Mouse (Mus musculus): ENCODE measurements around the gene Homer2.

Gene Homer2

DNA sequence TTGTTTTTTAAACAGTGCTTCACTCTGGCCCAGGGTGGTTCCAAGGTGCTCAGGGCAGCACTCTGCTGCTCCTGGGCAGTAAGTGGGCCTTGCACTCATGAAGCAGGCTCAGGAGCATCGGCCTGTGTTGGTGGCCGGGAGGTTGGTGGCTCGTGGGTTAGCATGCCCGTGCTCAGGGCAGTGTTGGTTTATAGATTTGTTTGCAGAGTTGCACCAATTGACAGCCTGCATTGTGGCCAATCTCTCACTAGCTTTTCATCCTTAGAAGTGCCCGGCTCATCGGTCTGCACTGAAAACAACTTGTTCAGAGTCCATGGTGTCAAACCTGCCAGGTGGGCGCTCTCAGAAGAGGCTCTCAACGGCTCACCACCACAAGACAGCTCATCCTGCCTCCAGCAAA lies 113.9 kb downstream of the Homer2 start:
- DNase-seq (ENCODE audit: extremely low spot score, low read depth, low spot score) = no peak

DNA sequence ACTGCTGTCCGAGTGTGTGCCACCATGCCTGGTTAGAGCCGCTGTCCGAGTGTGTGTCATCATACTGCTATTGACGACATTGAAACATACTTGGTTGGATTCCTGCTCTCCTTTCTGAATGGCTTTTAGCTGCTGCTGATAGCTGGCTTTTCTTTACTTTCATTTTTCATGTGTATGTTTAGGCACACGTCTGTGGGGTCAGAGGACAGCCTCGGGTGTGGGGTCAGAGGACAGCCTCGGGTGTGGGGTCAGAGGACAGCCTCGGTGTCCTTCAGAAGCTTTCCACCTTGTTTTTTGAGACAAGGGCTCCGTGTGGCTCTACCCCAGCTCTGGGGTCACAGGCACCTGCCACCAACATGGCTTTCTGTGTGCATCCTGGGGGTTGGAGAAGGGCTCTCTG lies 114.6 kb downstream of the Homer2 start:
- DNase-seq (ENCODE audit: extremely low spot score, low read depth, low spot score) = no peak

- no peak for DNase-seq (ENCODE audit: extremely low spot score, low read depth, low spot score)
Observed at GRCm38 (mm10) chr7:81587238-81587637, 120.1 kb downstream of the Homer2 start.

- DNase-seq (ENCODE audit: extremely low spot score, low read depth, low spot score) = no peak
Observed at GRCm38 (mm10) chr7:81585326-81585725, 122.0 kb downstream of the Homer2 start.

GRCm38 (mm10) chr7:81583512-81583911 lies 123.8 kb downstream of the Homer2 start:
- no peak for DNase-seq (ENCODE audit: extremely low spot score, low read depth, low spot score)

GRCm38 (mm10) chr7:81579312-81579711 lies 128.0 kb downstream of the Homer2 start:
- no peak for DNase-seq (ENCODE audit: extremely low spot score, low read depth, low spot score)

DNA sequence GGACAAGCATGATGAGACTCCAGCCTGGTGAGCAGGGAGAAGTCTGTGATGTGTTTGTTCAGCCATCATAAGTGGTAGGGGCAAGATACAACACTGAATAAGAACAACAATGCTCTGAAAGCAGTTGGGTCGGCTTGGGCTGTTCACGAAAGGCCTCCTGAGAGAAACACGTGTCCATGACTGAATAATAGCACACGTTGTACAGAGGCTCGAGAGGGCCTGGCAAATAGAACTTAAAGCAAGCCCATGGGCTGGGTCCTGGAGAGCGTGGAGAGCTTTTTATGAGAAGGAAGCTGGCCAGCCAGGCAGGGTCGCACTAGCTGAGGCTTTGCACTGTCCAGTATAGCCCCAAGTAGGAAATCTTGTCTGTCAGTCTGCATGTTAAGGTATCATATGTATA lies 128.9 kb downstream of the Homer2 start:
- DNase-seq (ENCODE audit: extremely low spot score, low read depth, low spot score) = no peak

DNA sequence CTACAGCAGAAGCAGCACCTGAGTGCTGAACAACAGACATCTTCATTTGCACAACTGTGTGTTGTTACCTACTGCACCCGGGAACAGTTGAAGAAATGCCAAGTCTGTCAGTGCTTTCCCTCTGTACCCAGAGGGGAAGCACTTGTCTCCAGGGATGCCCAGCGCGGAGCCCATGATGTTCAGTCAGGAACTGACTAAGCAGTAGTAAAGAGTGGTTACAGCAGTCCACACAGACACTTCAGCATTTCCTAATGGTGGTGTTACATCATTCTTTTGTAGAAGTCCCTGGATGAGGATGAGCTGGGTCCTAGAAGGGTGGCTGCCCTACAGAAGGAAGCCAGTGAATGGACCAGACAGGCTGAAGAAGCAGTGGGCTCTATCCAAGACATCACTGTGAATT lies 129.5 kb downstream of the Homer2 start:
- DNase-seq (ENCODE audit: extremely low spot score, low read depth, low spot score) = no peak

GRCm38 (mm10) chr7:81575606-81576005 lies 131.7 kb downstream of the Homer2 start:
- no peak for DNase-seq (ENCODE audit: extremely low spot score, low read depth, low spot score)

DNA sequence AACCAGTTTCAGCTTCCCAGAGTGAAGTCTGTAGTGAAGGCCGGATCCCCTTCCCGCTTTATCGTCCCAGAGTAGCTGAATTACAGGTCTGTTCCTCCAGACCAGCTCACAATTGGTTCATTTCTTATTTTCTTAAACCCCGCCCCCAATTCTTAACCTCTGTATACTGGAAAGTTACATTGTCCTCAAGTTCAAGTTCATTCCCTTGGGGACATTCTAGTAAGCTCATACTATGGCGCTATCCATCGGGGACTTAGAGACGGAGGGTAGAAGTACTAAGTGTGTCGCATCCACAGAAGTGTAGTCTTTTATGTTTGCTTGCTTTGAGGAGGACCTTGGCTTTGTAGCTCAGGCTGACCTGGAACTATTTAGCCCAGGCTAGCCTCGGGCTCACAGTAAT lies 133.5 kb downstream of the Homer2 start:
- DNase-seq (ENCODE audit: extremely low spot score, low read depth, low spot score) = no peak

DNA sequence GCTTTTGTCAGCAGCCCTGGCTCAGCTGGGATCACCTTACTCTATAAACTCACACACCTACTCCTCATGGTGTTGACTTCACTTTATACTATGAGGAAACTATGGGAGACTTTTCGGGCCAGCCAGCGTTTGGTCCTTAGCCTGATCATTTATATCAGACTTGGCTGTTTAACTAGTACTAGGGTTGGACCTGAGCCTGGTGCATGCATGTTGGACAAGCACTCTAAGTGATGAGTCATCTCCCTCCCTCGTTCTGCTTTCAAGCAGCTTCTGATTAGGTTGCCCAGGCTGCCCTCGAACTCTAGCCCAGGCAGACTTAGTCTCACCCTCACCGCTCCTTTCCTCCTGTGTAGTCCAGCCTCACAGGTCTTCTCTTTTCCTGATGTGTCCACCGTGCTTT lies 133.9 kb downstream of the Homer2 start:
- DNase-seq (ENCODE audit: extremely low spot score, low read depth, low spot score) = no peak

GRCm38 (mm10) chr7:81572610-81573268 lies 134.6 kb downstream of the Homer2 start:
- no peak for DNase-seq (ENCODE audit: extremely low spot score, low read depth, low spot score)

- no peak for DNase-seq (ENCODE audit: extremely low spot score, low read depth, low spot score)
Observed at GRCm38 (mm10) chr7:81571941-81572441, 135.3 kb downstream of the Homer2 start.

DNA sequence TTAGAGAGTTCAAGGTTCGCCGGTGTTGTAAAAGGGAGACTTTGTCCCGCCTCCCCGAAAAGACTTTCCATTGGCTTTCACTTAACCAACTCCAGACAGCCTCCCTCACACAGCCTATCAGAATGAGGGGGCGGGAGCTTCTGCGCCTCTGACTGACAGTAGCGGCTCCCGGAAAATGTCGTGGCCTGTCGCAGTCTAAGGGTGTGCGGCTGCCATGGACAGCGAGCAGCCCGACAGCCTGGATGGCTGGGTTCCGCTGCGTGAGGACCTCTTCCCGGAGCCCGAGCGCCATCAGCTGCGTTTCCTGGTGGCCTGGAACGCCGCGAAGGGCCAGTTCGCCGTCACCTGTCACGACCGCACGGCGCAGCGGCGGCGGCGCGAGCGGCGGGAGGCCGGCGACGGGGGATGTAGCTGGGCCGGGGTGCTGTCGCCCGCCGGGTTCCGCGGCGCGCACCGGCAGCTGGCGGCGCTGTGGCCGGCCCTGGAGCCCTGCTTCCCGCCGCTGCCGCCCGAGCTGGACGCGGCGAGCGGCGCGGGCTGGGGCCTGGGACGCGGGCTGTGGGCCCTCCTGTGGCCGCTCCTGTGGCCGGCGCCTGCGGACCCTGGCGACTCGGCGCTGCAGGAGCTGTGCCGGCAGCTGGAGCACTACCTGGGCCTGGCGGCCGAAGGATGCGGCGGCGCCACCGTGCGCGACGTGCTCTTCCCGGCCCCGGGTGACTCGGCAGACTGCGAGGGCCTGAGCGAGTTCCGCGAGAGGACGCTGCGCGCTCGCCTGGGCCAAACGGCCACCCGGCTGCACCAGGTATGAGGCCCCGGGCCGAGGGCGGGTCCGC lies 136.0 kb downstream of the Homer2 start, which contains the start of gene Whamm:
TSS of gene Whamm (plus strand) at position 159 of the 833 bp plus-strand sequence.
- DNase-seq (ENCODE audit: extremely low spot score, low read depth, low spot score) = peak; percentile 74

DNA sequence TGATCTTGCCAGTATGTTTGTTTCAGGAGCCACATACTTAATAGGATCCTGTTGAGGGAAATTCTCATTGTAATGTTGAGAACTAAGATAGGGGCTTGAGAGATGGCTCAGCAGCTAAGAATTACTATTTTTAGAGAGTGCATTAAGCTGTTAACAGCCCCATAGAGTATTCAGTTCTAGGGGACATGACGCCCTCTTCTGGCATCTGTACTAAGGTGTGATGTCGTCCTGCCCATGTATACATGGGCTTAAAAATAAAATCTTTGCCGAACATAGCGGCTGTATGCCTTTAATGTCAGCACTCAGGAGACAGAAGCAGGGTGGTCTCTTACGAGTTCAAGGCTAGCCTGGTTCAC lies 136.6 kb downstream of the Homer2 start:
- no peak for DNase-seq (ENCODE audit: extremely low spot score, low read depth, low spot score)

GRCm38 (mm10) chr7:81570271-81570670 lies 137.1 kb downstream of the Homer2 start:
- no peak for DNase-seq (ENCODE audit: extremely low spot score, low read depth, low spot score)

- no peak for DNase-seq (ENCODE audit: extremely low spot score, low read depth, low spot score)
Observed at GRCm38 (mm10) chr7:81569851-81570250, 137.5 kb downstream of the Homer2 start.

DNA sequence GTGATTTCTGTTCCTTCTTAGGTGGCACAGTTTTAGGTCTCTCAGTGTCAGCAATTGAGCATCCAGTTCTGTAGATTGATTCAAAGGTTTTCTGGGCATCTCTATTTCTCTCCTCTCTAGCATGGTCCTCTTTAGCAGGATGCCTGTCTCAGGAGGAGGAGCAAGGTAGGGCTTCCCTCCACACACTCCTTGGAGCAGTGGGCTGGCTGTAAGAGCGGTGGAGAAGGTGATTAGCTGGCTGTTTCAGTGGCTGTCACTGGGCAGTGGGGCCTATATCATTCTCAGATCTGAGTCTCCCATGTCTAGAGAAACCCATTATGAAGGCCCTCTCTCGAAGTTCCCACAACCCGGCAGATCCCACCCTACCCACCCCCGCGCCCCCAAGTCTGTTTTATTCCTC lies 139.9 kb downstream of the Homer2 start:
- no peak for DNase-seq (ENCODE audit: extremely low spot score, low read depth, low spot score)

DNA sequence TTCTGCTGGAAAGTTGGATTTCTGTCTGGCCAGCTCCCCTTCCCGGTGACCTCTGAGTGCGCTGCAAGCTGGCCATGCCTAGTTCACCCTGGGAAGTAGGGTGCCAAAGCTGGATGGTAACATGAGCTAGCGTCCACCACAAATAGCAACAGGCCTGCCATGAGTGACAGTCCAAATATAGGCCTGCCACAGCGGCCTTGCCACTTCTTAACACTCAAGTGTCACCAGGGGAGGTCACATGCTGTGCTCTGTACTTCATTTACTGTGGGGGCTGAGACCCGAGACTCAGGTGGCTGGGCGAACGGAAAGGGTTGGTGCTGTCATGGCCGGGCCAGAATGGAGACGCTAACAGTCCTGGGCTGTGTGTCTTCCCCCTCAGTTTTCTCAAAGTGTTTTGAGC lies 140.4 kb downstream of the Homer2 start, which contains the start of gene Fsd2:
TSS of gene Fsd2 (minus strand) at position 53 of the 400 bp plus-strand sequence.
- DNase-seq (ENCODE audit: extremely low spot score, low read depth, low spot score) = no peak

- DNase-seq (ENCODE audit: extremely low spot score, low read depth, low spot score) = no peak
Observed at GRCm38 (mm10) chr7:81566332-81566731, 141.0 kb downstream of the Homer2 start.

DNA sequence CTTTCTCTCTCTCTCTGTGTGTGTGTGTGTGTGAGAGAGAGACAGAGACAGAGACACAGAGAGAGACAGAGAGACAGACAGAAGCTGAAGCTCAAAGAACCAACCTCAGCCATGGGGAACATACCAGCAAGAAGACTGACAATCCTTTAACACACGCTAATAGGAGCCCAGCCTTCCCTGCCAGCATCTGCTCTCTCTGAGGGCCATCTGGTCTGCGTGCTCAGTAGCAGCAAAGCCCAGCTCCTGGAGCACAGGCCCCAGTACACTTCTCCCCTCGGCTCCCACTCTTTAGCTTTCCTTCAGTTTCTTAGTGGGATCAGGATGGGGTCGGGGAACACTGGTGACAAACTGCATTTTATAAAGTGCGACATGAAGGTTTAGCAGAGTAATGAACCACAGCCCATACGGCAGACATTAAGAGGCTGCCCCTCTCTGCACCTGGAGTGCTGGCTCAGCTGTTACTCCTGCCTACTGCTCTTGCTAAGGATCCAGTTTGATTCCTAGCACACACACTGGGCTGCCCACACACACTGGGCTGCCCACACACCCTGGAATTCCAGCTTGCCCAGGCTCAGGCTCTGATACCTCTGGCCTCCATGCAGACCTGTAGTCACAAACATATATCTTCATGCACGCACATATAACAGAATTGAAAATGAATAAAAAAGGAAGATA lies 141.8 kb downstream of the Homer2 start:
- no peak for DNase-seq (ENCODE audit: extremely low spot score, low read depth, low spot score)

DNA sequence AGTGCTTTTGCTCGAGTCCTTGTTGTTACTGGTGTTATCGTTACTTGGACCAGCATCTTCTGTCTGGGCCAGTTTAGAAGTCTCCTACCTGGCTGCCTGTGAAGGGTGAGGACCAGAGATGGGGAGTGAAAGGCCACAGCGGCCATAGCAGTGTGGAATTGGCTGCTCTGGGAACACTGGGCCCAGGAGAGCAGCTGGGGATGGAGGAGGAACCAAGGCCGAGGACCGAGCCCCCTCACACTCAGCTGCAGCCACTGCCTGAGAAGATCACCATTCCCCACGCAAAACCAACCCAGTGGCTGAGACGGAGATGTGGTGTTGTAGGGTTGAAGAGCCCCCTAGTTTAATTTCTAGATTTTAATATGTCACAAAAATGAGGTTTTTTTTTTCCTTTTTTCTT lies 142.6 kb downstream of the Homer2 start:
- DNase-seq (ENCODE audit: extremely low spot score, low read depth, low spot score) = no peak
